Mouse (Mus musculus): ENCODE measurements at regions not wholly inside any gene's neighbourhood (a gene's known extent, or its start where the extent isn't known, plus 50 kb on each side); places are given as distances from the start of the nearest gene placed in this dataset.

GRCm38 (mm10) chr14:71808863-71809487 is 682.7 kb downstream of the Gm9195 start:
- H3K27ac ChIP-seq (replicated peaks; ENCODE audit: low read depth, low read length), result no peak overlapping the region
- ATAC-seq (ENCODE audit: low FRiP score, low read depth), result no peak
- H3K9me3 ChIP-seq (ENCODE audit: control insufficient read depth, low read length), result no peaks in the 10 kb centered on the region
- H3K4me1 ChIP-seq (ENCODE audit: control insufficient read depth, insufficient read depth, low read length), result peaks cover 3% of the 10 kb centered on the region; the same call in 1 of the 2 replicates
- whole genome bisulfite sequencing, result 48% methylated on average over 13 of the region's 13 CpGs
- no peak overlapping the region for H3K4me3 ChIP-seq (replicated peaks; ENCODE audit: low read length)
- DNase-seq (ENCODE audit: low spot score), result no peak
- no peaks in the 10 kb centered on the region for H3K36me3 ChIP-seq (ENCODE audit: control insufficient read depth, insufficient read depth, low read length)
- no peak overlapping the region for H3K4me2 ChIP-seq (replicated peaks; ENCODE audit: low read depth, low read length, severe bottlenecking)
- no peak overlapping the region for H3K9ac ChIP-seq (ENCODE audit: low read depth, low read length, severe bottlenecking)
- no peak for TF ChIP-seq POLR2A (IDR thresholded peaks at IDR 0.05; ENCODE audit: borderline replicate concordance, extremely low read depth, insufficient read depth, insufficient read length)
- H3K27me3 ChIP-seq (ENCODE audit: control insufficient read depth, insufficient read depth, low read length), result no peaks in the 10 kb centered on the region; the same call in 1 of the 2 replicates

GRCm38 (mm10) chr14:71805624-71806023 is 686.0 kb downstream of the Gm9195 start:
- H3K27ac ChIP-seq (replicated peaks; ENCODE audit: low read depth, low read length), result no peak overlapping the region
- DNase-seq (ENCODE audit: low spot score), result peak; percentile 15
- no peaks in the 10 kb centered on the region for H3K36me3 ChIP-seq (ENCODE audit: control insufficient read depth, insufficient read depth, low read length)
- peaks cover 3% of the 10 kb centered on the region; the same call in 1 of the 2 replicates for H3K4me1 ChIP-seq (ENCODE audit: control insufficient read depth, insufficient read depth, low read length)
- H3K27me3 ChIP-seq (ENCODE audit: control insufficient read depth, insufficient read depth, low read length), result no peaks in the 10 kb centered on the region; the same call in 1 of the 2 replicates
- no peak overlapping the region for H3K9ac ChIP-seq (ENCODE audit: low read depth, low read length, severe bottlenecking)
- no peaks in the 10 kb centered on the region for H3K9me3 ChIP-seq (ENCODE audit: control insufficient read depth, low read length)
- ATAC-seq (ENCODE audit: low FRiP score, low read depth), result no peak
- no peak overlapping the region for H3K4me3 ChIP-seq (replicated peaks; ENCODE audit: low read length)
- TF ChIP-seq POLR2A (IDR thresholded peaks at IDR 0.05; ENCODE audit: borderline replicate concordance, extremely low read depth, insufficient read depth, insufficient read length), result no peak
- H3K4me2 ChIP-seq (replicated peaks; ENCODE audit: low read depth, low read length, severe bottlenecking), result no peak overlapping the region
- WGBS, result 50% methylated on average over 3 of the region's 3 CpGs

- Histone ChIP-seq H3K27me3 (ENCODE audit: control insufficient read depth, insufficient read depth, low read length) (no peaks in the 10 kb centered on the region), H3K36me3 (ENCODE audit: control insufficient read depth, insufficient read depth, low read length) (no peaks in the 10 kb centered on the region), H3K4me1 (ENCODE audit: control insufficient read depth, insufficient read depth, low read length) (no peaks in the 10 kb centered on the region), H3K4me3 (replicated peaks; ENCODE audit: low read length) (no peak overlapping the region), H3K9ac (ENCODE audit: low read depth, low read length, severe bottlenecking) (no peak overlapping the region), H3K27ac (replicated peaks; ENCODE audit: low read depth, low read length) (no peak overlapping the region), H3K9me3 (ENCODE audit: control insufficient read depth, low read length) (no peaks in the 10 kb centered on the region), H3K4me2 (replicated peaks; ENCODE audit: low read depth, low read length, severe bottlenecking) (no peak overlapping the region)
- DNase-seq (ENCODE audit: low spot score), result no peak
- no peak for TF ChIP-seq POLR2A (IDR thresholded peaks at IDR 0.05; ENCODE audit: borderline replicate concordance, extremely low read depth, insufficient read depth, insufficient read length)
- 78% methylated on average over 4 of the region's 4 CpGs for WGBS
- no peak for ATAC-seq (ENCODE audit: low FRiP score, low read depth)
Observed at GRCm38 (mm10) chr14:71799861-71800260, 691.8 kb downstream of the Gm9195 start.

- WGBS, result 77% methylated on average over 3 of the region's 3 CpGs
- DNase-seq (ENCODE audit: low spot score), result no peak
- Histone ChIP-seq H3K4me3 (replicated peaks; ENCODE audit: low read length) (no peak overlapping the region), H3K4me2 (replicated peaks; ENCODE audit: low read depth, low read length, severe bottlenecking) (no peak overlapping the region), H3K9ac (ENCODE audit: low read depth, low read length, severe bottlenecking) (no peak overlapping the region), H3K27me3 (ENCODE audit: control insufficient read depth, insufficient read depth, low read length) (no peaks in the 10 kb centered on the region), H3K27ac (replicated peaks; ENCODE audit: low read depth, low read length) (no peak overlapping the region), H3K4me1 (ENCODE audit: control insufficient read depth, insufficient read depth, low read length) (no peaks in the 10 kb centered on the region), H3K36me3 (ENCODE audit: control insufficient read depth, insufficient read depth, low read length) (no peaks in the 10 kb centered on the region), H3K9me3 (ENCODE audit: control insufficient read depth, low read length) (no peaks in the 10 kb centered on the region)
- ATAC-seq (ENCODE audit: low FRiP score, low read depth), result no peak
- no peak for TF ChIP-seq POLR2A (IDR thresholded peaks at IDR 0.05; ENCODE audit: borderline replicate concordance, extremely low read depth, insufficient read depth, insufficient read length)
Observed at GRCm38 (mm10) chr14:71795713-71796112, 695.9 kb downstream of the Gm9195 start.

- ATAC-seq (ENCODE audit: low FRiP score, low read depth) (no peak), DNase-seq (ENCODE audit: low spot score) (peak; percentile 54)
- 58% methylated on average over 1 of the region's 1 CpGs for WGBS
- Histone ChIP-seq H3K4me3 (replicated peaks; ENCODE audit: low read length) (no peak overlapping the region), H3K27me3 (ENCODE audit: control insufficient read depth, insufficient read depth, low read length) (no peaks in the 10 kb centered on the region), H3K27ac (replicated peaks; ENCODE audit: low read depth, low read length) (no peak overlapping the region), H3K9ac (ENCODE audit: low read depth, low read length, severe bottlenecking) (no peak overlapping the region), H3K9me3 (ENCODE audit: control insufficient read depth, low read length) (no peaks in the 10 kb centered on the region), H3K36me3 (ENCODE audit: control insufficient read depth, insufficient read depth, low read length) (no peaks in the 10 kb centered on the region), H3K4me1 (ENCODE audit: control insufficient read depth, insufficient read depth, low read length) (no peaks in the 10 kb centered on the region), H3K4me2 (replicated peaks; ENCODE audit: low read depth, low read length, severe bottlenecking) (no peak overlapping the region)
- TF ChIP-seq POLR2A (IDR thresholded peaks at IDR 0.05; ENCODE audit: borderline replicate concordance, extremely low read depth, insufficient read depth, insufficient read length), result no peak
Observed at GRCm38 (mm10) chr14:71776990-71777525, 714.6 kb downstream of the Gm9195 start.
